Mouse (Mus musculus): ENCODE results near the gene Nkain2. TPM values are rescaled to one million over a fixed set of nuclear protein-coding genes. Genes with fewer than 3 reads are reported as not detected.
A peak's percentile ranks its signal among the peaks of the same experiment; 100 is the strongest.

The Nkain2 gene
- polyA plus RNA-seq, 1 experiment from 2014 or later, result 13.6 TPM

DNA sequence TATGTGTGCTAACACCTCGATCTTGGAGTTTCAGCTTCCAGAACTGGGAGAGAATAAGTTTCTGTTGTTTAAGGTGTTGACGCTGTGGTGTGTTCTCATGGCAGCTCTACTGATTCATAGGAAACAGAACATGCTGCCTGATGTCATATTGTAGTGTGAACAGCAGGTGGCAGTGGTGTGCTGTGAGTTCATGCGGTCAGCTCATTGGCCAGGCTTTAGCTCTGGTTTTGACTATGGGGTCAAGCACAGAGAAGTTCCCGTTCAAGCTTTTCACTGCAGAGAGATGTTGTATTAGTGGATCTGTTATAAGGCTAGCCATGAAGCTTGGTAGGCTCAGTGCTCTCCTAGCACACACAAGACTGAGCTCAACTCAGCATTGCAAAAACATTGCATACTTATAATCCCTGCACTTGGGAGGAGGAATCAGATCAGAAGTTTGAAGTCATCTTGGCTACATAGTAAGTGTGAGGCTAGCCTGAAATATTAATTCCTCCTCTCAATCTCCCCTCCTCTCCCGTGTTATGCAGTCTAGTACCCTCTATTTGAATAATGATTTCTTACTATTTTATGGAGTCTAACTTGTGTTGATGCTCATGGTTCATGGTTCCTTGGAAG is 1147.7 kb downstream of the Nkain2 start:
- Histone ChIP-seq H3K36me3 (ENCODE audit: control insufficient read depth, insufficient read depth, low read length) (no peaks in the 10 kb centered on the region), H3K4me2 (ENCODE audit: low read length) (no peak overlapping the region), H3K27me3 (ENCODE audit: control insufficient read depth, insufficient read depth, low read length) (no peaks in the 10 kb centered on the region), H3K4me3 (replicated peaks; ENCODE audit: low read depth, low read length) (no peak overlapping the region), H3K27ac (replicated peaks; ENCODE audit: low read depth, low read length) (no peak overlapping the region), H3K4me1 (ENCODE audit: control insufficient read depth, insufficient read depth, low read length) (no peaks in the 10 kb centered on the region), H3K9ac (replicated peaks; ENCODE audit: low read length) (no peak overlapping the region), H3K9me3 (ENCODE audit: control insufficient read depth, low read length) (no peaks in the 10 kb centered on the region)
- peak; percentile 88 for DNase-seq
- 22% methylated on average over 5 of the region's 5 CpGs for WGBS
- peak; percentile 83 for ATAC-seq (ENCODE audit: low FRiP score, low TSS enrichment)

DNA sequence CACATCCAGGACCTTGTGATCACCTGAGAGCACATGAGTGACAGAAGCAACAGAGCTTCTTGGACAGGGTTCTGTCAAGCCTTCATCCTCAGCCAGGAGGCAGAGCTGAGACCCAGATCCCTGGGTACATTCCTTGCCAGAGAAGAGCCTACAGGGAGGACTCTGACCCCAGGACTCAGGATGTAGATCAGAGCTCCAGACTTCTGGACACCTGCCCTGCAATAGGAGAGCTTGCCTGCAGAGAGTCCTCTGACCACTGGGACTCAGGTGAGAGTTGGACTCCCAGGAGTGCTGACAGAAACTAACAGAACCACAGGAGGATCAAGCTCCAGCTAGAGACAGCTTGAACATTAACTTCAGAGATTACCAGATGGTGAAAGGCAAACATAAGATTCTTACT is 1162.2 kb downstream of the Nkain2 start:
- H3K4me3 ChIP-seq (replicated peaks; ENCODE audit: low read depth, low read length), result no peak overlapping the region
- no peak overlapping the region for H3K27ac ChIP-seq (replicated peaks; ENCODE audit: low read depth, low read length)
- ATAC-seq (ENCODE audit: low FRiP score, low TSS enrichment), result no peak
- no peaks in the 10 kb centered on the region for H3K9me3 ChIP-seq (ENCODE audit: control insufficient read depth, low read length)
- no peaks in the 10 kb centered on the region for H3K27me3 ChIP-seq (ENCODE audit: control insufficient read depth, insufficient read depth, low read length)
- no peaks in the 10 kb centered on the region for H3K36me3 ChIP-seq (ENCODE audit: control insufficient read depth, insufficient read depth, low read length)
- H3K4me2 ChIP-seq (ENCODE audit: low read length), result no peak overlapping the region
- H3K4me1 ChIP-seq (ENCODE audit: control insufficient read depth, insufficient read depth, low read length), result no peaks in the 10 kb centered on the region
- H3K9ac ChIP-seq (replicated peaks; ENCODE audit: low read length), result no peak overlapping the region
- DNase-seq, result no peak

DNA sequence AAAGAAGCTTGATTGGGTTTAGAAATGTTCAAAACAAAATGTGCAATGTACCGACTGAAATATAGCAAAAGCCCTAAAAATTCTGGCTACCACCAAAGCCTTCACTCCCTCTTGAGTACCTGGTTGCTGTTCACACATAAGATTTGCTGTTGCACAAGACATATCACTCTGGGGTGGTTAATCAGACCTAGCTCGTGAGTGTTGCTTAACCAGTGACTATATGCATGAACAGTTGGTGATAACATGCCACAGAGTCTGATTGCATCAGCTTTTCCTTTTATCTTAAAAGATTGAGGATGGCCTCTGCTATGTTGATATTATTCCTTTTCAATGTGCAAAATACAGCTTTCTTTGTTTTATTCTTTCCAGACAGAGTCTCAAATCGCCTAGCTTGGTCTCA is 1243.0 kb downstream of the Nkain2 start:
- Histone ChIP-seq H3K27me3 (ENCODE audit: control insufficient read depth, insufficient read depth, low read length) (no peaks in the 10 kb centered on the region), H3K9ac (replicated peaks; ENCODE audit: low read length) (no peak overlapping the region), H3K27ac (replicated peaks; ENCODE audit: low read depth, low read length) (no peak overlapping the region), H3K4me3 (replicated peaks; ENCODE audit: low read depth, low read length) (no peak overlapping the region), H3K36me3 (ENCODE audit: control insufficient read depth, insufficient read depth, low read length) (no peaks in the 10 kb centered on the region), H3K4me1 (ENCODE audit: control insufficient read depth, insufficient read depth, low read length) (no peaks in the 10 kb centered on the region), H3K4me2 (ENCODE audit: low read length) (no peak overlapping the region), H3K9me3 (ENCODE audit: control insufficient read depth, low read length) (no peaks in the 10 kb centered on the region)
- no peak for ATAC-seq (ENCODE audit: low FRiP score, low TSS enrichment)
- 91% methylated on average over 3 of the region's 3 CpGs for WGBS
- no peak for DNase-seq

DNA sequence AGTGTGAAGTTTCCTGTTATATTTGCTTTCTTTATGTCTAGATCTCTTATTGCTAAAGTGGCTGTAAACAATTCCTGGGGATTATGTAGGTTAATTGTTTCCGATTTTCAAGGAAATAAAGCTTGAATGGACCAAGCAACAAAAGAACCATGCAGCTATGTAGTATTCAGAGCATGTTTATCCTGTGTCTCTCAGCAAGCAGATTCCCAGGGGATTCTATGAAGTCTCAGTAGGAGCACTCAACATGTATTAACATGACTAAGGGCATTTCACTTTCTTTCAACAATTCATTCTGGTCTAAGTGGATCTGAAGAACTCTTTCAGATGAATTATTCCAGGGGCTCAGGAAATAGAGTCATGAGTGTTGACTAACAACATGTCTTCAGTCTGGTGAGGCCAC is 1244.2 kb downstream of the Nkain2 start:
- H3K27me3 ChIP-seq (ENCODE audit: control insufficient read depth, insufficient read depth, low read length), result no peaks in the 10 kb centered on the region
- no peaks in the 10 kb centered on the region for H3K9me3 ChIP-seq (ENCODE audit: control insufficient read depth, low read length)
- H3K36me3 ChIP-seq (ENCODE audit: control insufficient read depth, insufficient read depth, low read length), result no peaks in the 10 kb centered on the region
- H3K4me1 ChIP-seq (ENCODE audit: control insufficient read depth, insufficient read depth, low read length), result no peaks in the 10 kb centered on the region
- H3K9ac ChIP-seq (replicated peaks; ENCODE audit: low read length), result no peak overlapping the region
- no peak overlapping the region for H3K4me3 ChIP-seq (replicated peaks; ENCODE audit: low read depth, low read length)
- H3K4me2 ChIP-seq (ENCODE audit: low read length), result no peak overlapping the region
- WGBS, result 28% methylated on average over 1 of the region's 1 CpGs
- DNase-seq, result peak; percentile 14
- no peak overlapping the region for H3K27ac ChIP-seq (replicated peaks; ENCODE audit: low read depth, low read length)
- ATAC-seq (ENCODE audit: low FRiP score, low TSS enrichment), result no peak

Other genes starting within 250 kb of the Nkain2 start
- gene Trdn, start 190.1 kb upstream of the Nkain2 start, polyA plus RNA-seq (2014; fragmentation: Nextera tagmentation; extraction: Ambion mirVana), result 0.34 TPM in 1 of 2 replicates, not detected in the other